Mouse (Mus musculus) spleen, adult 18-20 months (tissue): ENCODE data around the gene Gm49486.
A peak's percentile ranks its signal among the peaks of the same experiment; 100 is the strongest.

Experiments
- DNase-seq, 2 experiments: peaks; one replicate each; pipeline ENCODE4 v3.0.0; 2022; ENCODE audit warnings: mixed read lengths in 2 of 2

Gm49486 gene

GRCm38 (mm10) chr15:79235268-79235667, 6.1 kb downstream of the Gm49486 start:
- no peak for DNase-seq

GRCm38 (mm10) chr15:79238036-79238435, 8.8 kb downstream of the Gm49486 start:
- no peak for DNase-seq

GRCm38 (mm10) chr15:79242574-79243233, 13.5 kb downstream of the Gm49486 start:
- DNase-seq: no peak

GRCm38 (mm10) chr15:79243234-79244042, 14.2 kb downstream of the Gm49486 start:
- DNase-seq: peak; percentile 78 to 87

- DNase-seq: no peak
Observed at GRCm38 (mm10) chr15:79244071-79244893, 15.1 kb downstream of the Gm49486 start.

- no peak for DNase-seq
Observed at GRCm38 (mm10) chr15:79245321-79245720, 16.1 kb downstream of the Gm49486 start.

GRCm38 (mm10) chr15:79250236-79250635, 21.0 kb downstream of the Gm49486 start:
- DNase-seq: no peak

- DNase-seq: no peak
Observed at GRCm38 (mm10) chr15:79251168-79251567, 22.0 kb downstream of the Gm49486 start.

- no peak for DNase-seq
Observed at GRCm38 (mm10) chr15:79251781-79252491, 22.7 kb downstream of the Gm49486 start.

- DNase-seq: no peak
Observed at GRCm38 (mm10) chr15:79252580-79252979, 23.4 kb downstream of the Gm49486 start.

GRCm38 (mm10) chr15:79254661-79255060, 25.5 kb downstream of the Gm49486 start, which contains the start of gene Slc16a8:
Gene Slc16a8 (minus strand): TSS chr15:79254761.
- DNase-seq: no peak

GRCm38 (mm10) chr15:79258521-79258920, 29.3 kb downstream of the Gm49486 start:
- DNase-seq: no peak

GRCm38 (mm10) chr15:79261095-79261725, 32.0 kb downstream of the Gm49486 start:
- DNase-seq: no peak

GRCm38 (mm10) chr15:79261757-79262156, 32.6 kb downstream of the Gm49486 start:
- DNase-seq: no peak

- DNase-seq: peak in 1 of 2 experiments; percentile 15
Observed at GRCm38 (mm10) chr15:79262375-79262774, 33.2 kb downstream of the Gm49486 start.

GRCm38 (mm10) chr15:79262786-79263309, 33.7 kb downstream of the Gm49486 start:
- no peak for DNase-seq

- no peak for DNase-seq
Observed at GRCm38 (mm10) chr15:79263726-79264125, 34.5 kb downstream of the Gm49486 start.

- DNase-seq: no peak
Observed at GRCm38 (mm10) chr15:79265384-79265783, 36.2 kb downstream of the Gm49486 start.

- DNase-seq: no peak
Observed at GRCm38 (mm10) chr15:79268521-79268920, 39.3 kb downstream of the Gm49486 start.

GRCm38 (mm10) chr15:79270317-79271123, 41.3 kb downstream of the Gm49486 start:
- DNase-seq: peak; percentile 69 to 80
